10 mouse cellular contexts compared by ENCODE assay signal in the genomic region with DNA sequence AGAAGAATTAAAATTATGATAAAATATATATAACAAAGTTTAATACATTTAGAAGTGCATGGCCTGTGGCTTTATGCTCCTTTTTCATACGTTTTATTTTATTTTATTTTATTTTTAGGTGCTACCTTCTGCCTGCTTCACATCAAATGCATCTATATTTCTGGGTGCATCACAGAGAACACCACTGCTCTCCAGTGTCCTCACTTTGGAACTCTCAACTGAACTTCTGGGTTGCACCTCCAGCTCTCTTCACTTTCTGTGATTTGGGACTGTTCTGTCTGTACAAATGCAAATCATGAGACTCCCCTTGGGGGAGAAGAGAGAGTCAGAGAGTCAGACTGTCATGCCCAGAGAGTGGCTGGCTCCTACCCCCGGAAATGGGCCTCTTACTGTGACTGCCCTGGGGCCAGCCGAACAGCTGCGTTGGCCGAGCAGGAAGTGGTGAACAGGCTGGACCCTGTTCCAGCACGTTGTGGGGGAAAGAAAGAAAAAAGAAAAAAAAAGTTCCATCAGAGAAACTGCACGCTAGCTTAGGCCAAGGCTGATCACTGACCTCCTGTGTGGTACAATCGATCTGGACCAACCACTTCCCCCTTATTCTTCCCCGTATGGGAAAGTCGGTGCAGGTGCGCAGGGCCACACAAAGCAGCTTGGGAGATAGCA.
DNase-seq lines count a peak whose midpoint lies in the region; ATAC-seq and TF ChIP-seq lines count a peak whose summit lies in the region.
"Had no signal": no experiment of that assay in that cellular context is flagged by ENCODE, and none has a peak within 500 bp of the region (broad histone marks: within the 10 kb centered on the region; RNA-seq: fewer than 3 reads in every experiment).

No protein-coding gene starts in this region.

- peaks cover 5% of the 10 kb centered on the region; the same call in 1 of the 2 replicates for H3K4me1 ChIP-seq in limb, embryonic 11.5 days (ENCODE audit: control insufficient read depth, insufficient read depth, low read length)
- peaks cover 35% of the 10 kb centered on the region for H3K4me1 ChIP-seq in spleen, adult 2 months (ENCODE audit: control insufficient read depth, insufficient read depth, insufficient read length)
- H3K4me1 ChIP-seq in midbrain, embryonic 11.5 days (ENCODE audit: control insufficient read depth, insufficient read depth, low read length), result peaks cover 4% of the 10 kb centered on the region

- H3K36me3 ChIP-seq in limb, embryonic 11.5 days (ENCODE audit: control insufficient read depth, insufficient read depth, low read length), result no peaks in the 10 kb centered on the region
- H3K36me3 ChIP-seq in spleen, adult 2 months (ENCODE audit: control insufficient read depth, insufficient read depth, low read length), result no peaks in the 10 kb centered on the region
- H3K36me3 ChIP-seq in midbrain, embryonic 11.5 days (ENCODE audit: control insufficient read depth, insufficient read depth, low read length), result no peaks in the 10 kb centered on the region
- H3K36me3 ChIP-seq: G1E; limb, embryonic 13.5 days had no signal

- no peak overlapping the region for H3K4me2 ChIP-seq in limb, embryonic 11.5 days (ENCODE audit: low read depth, severe bottlenecking)
- H3K4me2 ChIP-seq in midbrain, embryonic 11.5 days, result no peak overlapping the region
- H3K4me2 ChIP-seq: limb, embryonic 13.5 days had no signal

- no peak for TF ChIP-seq CTCF in spleen, adult 2 months (IDR thresholded peaks at IDR 0.05; ENCODE audit: extremely low read depth, insufficient read depth, insufficient read length, insufficient replicate concordance)

- intact Hi-C loops in gastrocnemius, postnatal 14 days (cut with DNase I; ENCODE audit: low total_unique reads), result no loop called here

- H3K4me3 ChIP-seq in limb, embryonic 11.5 days (ENCODE audit: low read depth, low read length), result no peak overlapping the region
- no peak overlapping the region for H3K4me3 ChIP-seq in spleen, adult 2 months (ENCODE audit: extremely low read depth, insufficient read depth, insufficient read length)
- no peak overlapping the region for H3K4me3 ChIP-seq in midbrain, embryonic 11.5 days (ENCODE audit: low read depth, low read length)
- H3K4me3 ChIP-seq: limb, embryonic 13.5 days had no signal

- peak; percentile 54 for DNase-seq in gastrocnemius, postnatal 14 days
- DNase-seq in gastrocnemius, adult 18-20 months (ENCODE audit: low spot score), result no peak
- peak; percentile 89 for DNase-seq in 416B (ENCODE audit: low read depth)
- DNase-seq in embryo, embryonic 11 days, result peak; percentile 47
- peak; percentile 41 for DNase-seq in limb, embryonic 11.5 days (ENCODE audit: low spot score)
- DNase-seq in spleen, adult 2 months (ENCODE audit: low read depth in 1 of 2, low spot score in 2 of 2), result peak in 1 of 2 experiments; percentile 68
- no peak for DNase-seq in cerebellum, adult 18-20 months
- no peak for DNase-seq in midbrain, embryonic 11.5 days (ENCODE audit: low spot score, missing footprints)

- WGBS in limb, embryonic 11.5 days, result 45% methylated on average over 11 of the region's 11 CpGs
- WGBS in spleen, adult 2 months, result 12% methylated on average over 11 of the region's 11 CpGs
- 39% methylated on average over 11 of the region's 11 CpGs for WGBS in midbrain, embryonic 11.5 days

- no peak for TF ChIP-seq POLR2A in spleen, adult 2 months (IDR thresholded peaks at IDR 0.05; ENCODE audit: low read depth, low read length)

- H3K27ac ChIP-seq in limb, embryonic 11.5 days (replicated peaks; ENCODE audit: low read depth, low read length), result no peak overlapping the region
- H3K27ac ChIP-seq in spleen, adult 2 months (ENCODE audit: insufficient read depth, low read length), result peak overlapping the region; percentile 65
- no peak overlapping the region for H3K27ac ChIP-seq in midbrain, embryonic 11.5 days (ENCODE audit: low read depth, low read length)
- H3K27ac ChIP-seq: limb, embryonic 13.5 days had no signal

- ATAC-seq in limb, embryonic 11.5 days (ENCODE audit: insufficient number of reproducible peaks, low FRiP score, low TSS enrichment, low read depth), result no peak
- ATAC-seq in midbrain, embryonic 11.5 days (ENCODE audit: low FRiP score), result no peak

- no peaks in the 10 kb centered on the region for H3K9me3 ChIP-seq in limb, embryonic 11.5 days (ENCODE audit: control insufficient read depth, low read length)
- H3K9me3 ChIP-seq in midbrain, embryonic 11.5 days (ENCODE audit: control insufficient read depth, low read length), result no peaks in the 10 kb centered on the region
- H3K9me3 ChIP-seq: limb, embryonic 13.5 days had no signal

- 0 out of 2 replicates have a peak overlapping the region, but pooled peaks have one; percentile 12 for H3K9ac ChIP-seq in limb, embryonic 11.5 days (ENCODE audit: low read length)
- no peak overlapping the region for H3K9ac ChIP-seq in midbrain, embryonic 11.5 days (ENCODE audit: low read length)
- H3K9ac ChIP-seq: limb, embryonic 13.5 days had no signal

- no peaks in the 10 kb centered on the region for H3K27me3 ChIP-seq in limb, embryonic 11.5 days (ENCODE audit: control insufficient read depth, insufficient read depth, low read length)
- H3K27me3 ChIP-seq in spleen, adult 2 months (ENCODE audit: control insufficient read depth, insufficient read depth, low read length), result no peaks in the 10 kb centered on the region
- H3K27me3 ChIP-seq in midbrain, embryonic 11.5 days (ENCODE audit: control insufficient read depth, insufficient read depth, low read length), result no peaks in the 10 kb centered on the region
- H3K27me3 ChIP-seq: limb, embryonic 13.5 days had no signal

Comparison
In these comparisons a context has a peak if more than half of its experiments do, and no peak if none do; other contexts are left out.
1. DNase-seq: peak in gastrocnemius, postnatal 14 days (single experiment), 416B (single experiment), embryo, embryonic 11 days (single experiment) and limb, embryonic 11.5 days (single experiment); none in gastrocnemius, adult 18-20 months (single experiment), cerebellum, adult 18-20 months (0 of 2) and midbrain, embryonic 11.5 days (single experiment).